Mouse (Mus musculus) adipocyte (in vitro differentiated cells): ENCODE measurements around the gene Srsf3.

Experiments
- DNase-seq: peaks from one replicate; pipeline ENCODE4 v3.0.0-alpha.2; 2016; ENCODE audit warnings: low spot score

Srsf3 gene

GRCm38 (mm10) chr17:29045741-29046530, 13.5 kb downstream of the Srsf3 start:
- DNase-seq = peak; percentile 63

GRCm38 (mm10) chr17:29046863-29047262, 14.4 kb downstream of the Srsf3 start:
- no peak for DNase-seq

- no peak for DNase-seq
Measured at GRCm38 (mm10) chr17:29047697-29048514, 15.5 kb downstream of the Srsf3 start.

GRCm38 (mm10) chr17:29048748-29049507, 16.5 kb downstream of the Srsf3 start:
- DNase-seq = peak; percentile 90

GRCm38 (mm10) chr17:29049508-29049889, 17.1 kb downstream of the Srsf3 start:
- no peak for DNase-seq

- DNase-seq = no peak
Measured at GRCm38 (mm10) chr17:29049923-29050322, 17.5 kb downstream of the Srsf3 start.

- DNase-seq = no peak
Measured at GRCm38 (mm10) chr17:29050791-29051190, 18.4 kb downstream of the Srsf3 start.

- DNase-seq = no peak
Measured at GRCm38 (mm10) chr17:29053067-29053466, 20.6 kb downstream of the Srsf3 start.

- peak; percentile 95 for DNase-seq
Measured at GRCm38 (mm10) chr17:29053841-29054240, 21.4 kb downstream of the Srsf3 start.

GRCm38 (mm10) chr17:29054429-29054828, 22.0 kb downstream of the Srsf3 start:
- DNase-seq = no peak

GRCm38 (mm10) chr17:29055586-29055985, 23.2 kb downstream of the Srsf3 start:
- no peak for DNase-seq

- DNase-seq = no peak
Measured at GRCm38 (mm10) chr17:29056207-29056606, 23.8 kb downstream of the Srsf3 start.

- DNase-seq = no peak
Measured at GRCm38 (mm10) chr17:29056699-29057151, 24.3 kb downstream of the Srsf3 start.

GRCm38 (mm10) chr17:29057361-29057890, 25.0 kb downstream of the Srsf3 start:
- DNase-seq = no peak

- peak; percentile 92 for DNase-seq
Measured at GRCm38 (mm10) chr17:29057961-29058360, 25.5 kb downstream of the Srsf3 start.

- DNase-seq = no peak
Measured at GRCm38 (mm10) chr17:29058487-29058886, 26.1 kb downstream of the Srsf3 start.

GRCm38 (mm10) chr17:29059581-29059980, 27.2 kb downstream of the Srsf3 start:
- DNase-seq = no peak

- no peak for DNase-seq
Measured at GRCm38 (mm10) chr17:29060946-29061345, 28.5 kb downstream of the Srsf3 start.

- DNase-seq = peak; percentile 84
Measured at GRCm38 (mm10) chr17:29062119-29063035, 29.9 kb downstream of the Srsf3 start.

- DNase-seq = peak; percentile 74
Measured at GRCm38 (mm10) chr17:29063121-29063987, 30.9 kb downstream of the Srsf3 start.
